ENCODE assay signal across 1 mouse cellular context in the genomic region with DNA sequence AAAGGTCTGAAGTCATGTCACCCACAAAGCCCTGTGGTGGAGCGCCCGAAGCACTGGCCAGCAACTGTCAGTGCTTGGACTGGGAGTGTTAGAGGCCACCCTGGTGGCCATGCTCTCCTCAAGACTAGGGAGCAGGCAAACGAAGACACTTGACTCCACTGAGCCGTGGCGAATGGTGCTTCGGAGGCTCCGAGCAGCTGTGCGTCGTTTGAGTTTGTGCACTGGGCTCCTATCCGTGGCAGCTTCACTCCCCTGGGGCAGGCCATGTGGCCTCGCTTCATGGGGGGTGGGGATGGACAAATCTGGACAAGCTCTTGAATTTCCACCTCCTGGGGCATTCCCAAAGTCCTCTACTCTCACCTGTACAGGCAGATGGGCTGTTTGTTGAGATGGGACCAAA.
A peak's percentile ranks its signal among the peaks of the same experiment; 100 is the strongest.
TF ChIP-seq lines count a peak whose summit lies in the region.

No protein-coding gene starts in this region.

TF ChIP-seq in CH12.LX, 34 proteins besides CTCF, POLR2A, EP300 and RAD21:
- TF ChIP-seq IRF4 (IDR thresholded peaks at IDR 0.05; ENCODE audit: low read depth, low read length): no peak
- no peak for TF ChIP-seq KAT2A (IDR thresholded peaks at IDR 0.05; ENCODE audit: insufficient replicate concordance, low read length)
- no peak for TF ChIP-seq NELFE (IDR thresholded peaks at IDR 0.05; ENCODE audit: low read depth, low read length)
- TF ChIP-seq JUN (IDR thresholded peaks at IDR 0.05; ENCODE audit: insufficient read depth, low read depth, low read length): no peak
- no peak for TF ChIP-seq CHD1 (IDR thresholded peaks at IDR 0.05; ENCODE audit: low read depth, low read length)
- no peak for TF ChIP-seq ELF1 (IDR thresholded peaks at IDR 0.05; ENCODE audit: low read depth, low read length)
- TF ChIP-seq TCF12 (IDR thresholded peaks at IDR 0.05; ENCODE audit: low read depth, low read length): 0 out of 2 replicates have a peak, but pooled peaks have one; percentile 56
- no peak for TF ChIP-seq ZMIZ1 (IDR thresholded peaks at IDR 0.05; ENCODE audit: low read depth, low read length)
- no peak for TF ChIP-seq ZC3H11A (IDR thresholded peaks at IDR 0.05; ENCODE audit: low read depth, low read length)
- TF ChIP-seq CHD2 (IDR thresholded peaks at IDR 0.05; ENCODE audit: low read length): no peak
- no peak for TF ChIP-seq GABPA (IDR thresholded peaks at IDR 0.05; ENCODE audit: insufficient replicate concordance, low read depth, low read length)
- TF ChIP-seq MEF2A (IDR thresholded peaks at IDR 0.05; ENCODE audit: borderline replicate concordance, low read depth, low read length): no peak
- TF ChIP-seq MXI1 (IDR thresholded peaks at IDR 0.05; ENCODE audit: low read depth, low read length): 0 out of 2 replicates have a peak, but pooled peaks have one; percentile 34
- peak; percentile 80 for TF ChIP-seq MYC (IDR thresholded peaks at IDR 0.05; ENCODE audit: low read depth, low read length)
- TF ChIP-seq HCFC1 (IDR thresholded peaks at IDR 0.05; ENCODE audit: low read depth, low read length): no peak
- TF ChIP-seq NRF1 (IDR thresholded peaks at IDR 0.05; ENCODE audit: low read depth, low read length): no peak
- peak; percentile 87 for TF ChIP-seq MAX (IDR thresholded peaks at IDR 0.05; ENCODE audit: low read length)
- TF ChIP-seq SIN3A (IDR thresholded peaks at IDR 0.05; ENCODE audit: low read length): no peak
- no peak for TF ChIP-seq RCOR1 (conservative IDR thresholded peaks at IDR 0.05; ENCODE audit: low read depth, low read length)
- no peak for TF ChIP-seq JUND (conservative IDR thresholded peaks at IDR 0.05; ENCODE audit: low read depth, low read length)
- TF ChIP-seq SMC3 (IDR thresholded peaks at IDR 0.05; ENCODE audit: low read depth, low read length): no peak
- TF ChIP-seq BHLHE40 (IDR thresholded peaks at IDR 0.05; ENCODE audit: low read depth, low read length): no peak
- TF ChIP-seq TBP (conservative IDR thresholded peaks at IDR 0.05; ENCODE audit: low read depth, low read length): no peak
- no peak for TF ChIP-seq PAX5 (IDR thresholded peaks at IDR 0.05; ENCODE audit: low read length)
- no peak for TF ChIP-seq E2F4 (IDR thresholded peaks at IDR 0.05; ENCODE audit: insufficient replicate concordance, low read depth, low read length)
- TF ChIP-seq MAZ (IDR thresholded peaks at IDR 0.05; ENCODE audit: low read depth, low read length): no peak
- TF ChIP-seq USF2 (conservative IDR thresholded peaks at IDR 0.05; ENCODE audit: low read depth, low read length): no peak
- TF ChIP-seq USF1 (IDR thresholded peaks at IDR 0.05; ENCODE audit: low read depth, low read length): peak; percentile 20; the same call in 1 of the 2 replicates
- no peak for TF ChIP-seq UBTF (IDR thresholded peaks at IDR 0.05; ENCODE audit: low read depth, low read length)
- no peak for TF ChIP-seq MAFK (IDR thresholded peaks at IDR 0.05; ENCODE audit: insufficient replicate concordance, low read length)
- no peak for TF ChIP-seq POLR2AphosphoS2 (IDR thresholded peaks at IDR 0.05; ENCODE audit: low read depth, low read length)
- no peak for TF ChIP-seq ETS1 (conservative IDR thresholded peaks at IDR 0.05; ENCODE audit: low read depth, low read length)
- no peak for TF ChIP-seq ZNF384 (IDR thresholded peaks at IDR 0.05; ENCODE audit: low read depth, low read length)
